Mouse (Mus musculus): ENCODE measurements around the gene Wdr35. TPM values are rescaled to one million over a fixed set of nuclear protein-coding genes. Genes with fewer than 3 reads are reported as not detected.

Wdr35 gene
- polyA plus RNA-seq, 1 experiment from 2014 or later = 25.4 TPM

DNA sequence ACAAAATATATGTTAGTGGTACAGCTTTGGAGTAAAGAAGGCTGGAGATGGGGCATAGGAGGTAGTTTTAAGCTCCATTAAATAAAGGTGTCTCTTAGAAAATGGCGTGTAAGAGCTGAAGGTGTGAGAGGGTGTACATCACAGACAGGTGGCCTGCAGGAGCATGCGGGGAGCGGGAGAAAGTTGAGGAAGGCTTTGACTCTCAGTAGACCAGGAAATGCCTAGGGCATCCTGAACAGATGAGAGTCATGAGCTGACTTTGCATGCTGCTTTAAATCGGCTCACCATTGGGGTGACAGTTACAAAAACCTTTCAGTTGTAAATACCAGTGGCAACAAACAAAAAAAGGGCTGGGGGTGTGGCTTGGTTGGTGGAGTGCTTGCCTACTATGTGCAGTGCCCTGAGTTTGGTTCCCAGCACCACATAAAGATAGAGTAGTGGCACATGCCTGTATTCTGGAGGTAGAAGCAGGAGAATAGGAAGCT lies 32.5 kb upstream of the Wdr35 start:
- Histone ChIP-seq H3K4me2 (ENCODE audit: low read length) (no peak overlapping the region), H3K27me3 (ENCODE audit: control insufficient read depth, insufficient read depth, low read depth, low read length) (no peaks in the 10 kb centered on the region)
- WGBS = 72% methylated on average over 4 of the region's 4 CpGs

DNA sequence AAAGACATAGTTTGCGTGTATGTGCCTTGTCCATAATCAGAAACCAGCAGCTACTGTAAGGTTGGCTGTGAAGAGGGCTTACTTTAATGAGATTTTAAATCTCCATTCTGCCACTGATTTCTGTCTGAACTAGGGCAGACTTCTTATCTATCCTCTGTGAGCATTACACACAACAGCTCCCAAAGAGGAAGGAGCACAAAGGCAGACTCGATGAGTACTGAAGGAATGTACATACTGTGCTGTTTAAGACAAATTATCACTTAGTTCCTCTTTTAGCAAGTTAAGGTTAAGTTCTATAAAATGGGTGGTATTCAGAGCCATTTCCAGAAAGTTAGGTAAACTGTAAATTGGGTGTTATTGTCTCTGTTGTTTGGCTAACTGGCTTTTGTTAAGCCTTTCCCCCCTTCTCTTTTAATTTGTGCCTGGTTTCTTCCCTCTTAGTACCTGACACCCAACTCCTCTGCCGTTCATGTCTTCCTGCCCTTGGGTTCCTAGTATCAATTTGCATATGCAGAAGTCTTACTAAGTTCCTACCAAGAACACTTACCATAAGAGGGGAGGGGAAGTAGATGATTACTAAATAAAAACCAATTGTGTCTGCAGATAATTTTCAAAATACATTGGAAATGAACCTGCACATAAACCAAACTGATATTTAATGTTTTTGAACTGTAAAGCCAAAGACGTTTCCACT lies 31.8 kb upstream of the Wdr35 start:
- no peak overlapping the region for H3K4me2 ChIP-seq (ENCODE audit: low read length)
- no peaks in the 10 kb centered on the region for H3K27me3 ChIP-seq (ENCODE audit: control insufficient read depth, insufficient read depth, low read depth, low read length)

More for the DNA sequence above, 32.5 kb upstream of the Wdr35 start:
- Histone ChIP-seq H3K27ac (ENCODE audit: low read length) (no peak overlapping the region), H3K4me3 (ENCODE audit: low read depth, low read length) (no peak overlapping the region), H3K9me3 (replicated peaks; ENCODE audit: control insufficient read depth, low read length, poor library complexity, severe bottlenecking) (no peaks in the 10 kb centered on the region), H3K9ac (ENCODE audit: low read depth, low read length) (no peak overlapping the region), H3K36me3 (ENCODE audit: control insufficient read depth, insufficient read depth, low read length) (peaks cover 16% of the 10 kb centered on the region), H3K4me1 (ENCODE audit: control insufficient read depth, insufficient read depth, low read length) (no peaks in the 10 kb centered on the region)
- ATAC-seq = no peak

DNA sequence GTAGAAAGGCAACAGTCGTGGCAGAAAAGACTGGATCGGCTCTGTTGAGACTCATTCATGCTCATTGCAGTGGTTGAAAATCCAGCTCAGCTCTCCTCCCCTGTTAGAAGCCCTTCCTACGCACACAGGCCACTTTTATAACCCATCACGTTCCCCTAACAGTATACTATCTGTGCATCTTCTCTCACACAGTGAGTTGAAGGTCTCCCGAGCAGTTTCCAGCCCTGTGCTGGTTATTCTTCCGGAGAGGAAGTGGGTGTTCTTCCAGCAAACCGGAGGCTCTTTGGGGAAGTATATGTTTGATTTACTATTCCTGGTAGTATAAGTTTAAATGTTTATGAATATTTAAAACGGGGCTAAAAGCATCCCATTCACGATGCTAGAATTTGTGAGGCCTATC lies 26.5 kb upstream of the Wdr35 start:
- Histone ChIP-seq H3K36me3 (ENCODE audit: control insufficient read depth, insufficient read depth, low read length) (no peaks in the 10 kb centered on the region), H3K9ac (ENCODE audit: low read depth, low read length) (no peak overlapping the region), H3K4me1 (ENCODE audit: control insufficient read depth, insufficient read depth, low read length) (peaks cover 8% of the 10 kb centered on the region; the same call in 1 of the 2 replicates), H3K9me3 (replicated peaks; ENCODE audit: control insufficient read depth, low read length, poor library complexity, severe bottlenecking) (no peaks in the 10 kb centered on the region), H3K4me3 (ENCODE audit: low read depth, low read length) (no peak overlapping the region), H3K27me3 (ENCODE audit: control insufficient read depth, insufficient read depth, low read depth, low read length) (no peaks in the 10 kb centered on the region; the same call in 1 of the 2 replicates), H3K27ac (ENCODE audit: low read length) (no peak overlapping the region), H3K4me2 (ENCODE audit: low read length) (peak overlapping the region; percentile 92; the same call in 1 of the 2 replicates)
- WGBS = 60% methylated on average over 9 of the region's 9 CpGs
- no peak for ATAC-seq

More for the DNA sequence above, 31.8 kb upstream of the Wdr35 start:
- Histone ChIP-seq H3K36me3 (ENCODE audit: control insufficient read depth, insufficient read depth, low read length) (peaks cover 11% of the 10 kb centered on the region), H3K9ac (ENCODE audit: low read depth, low read length) (no peak overlapping the region), H3K4me1 (ENCODE audit: control insufficient read depth, insufficient read depth, low read length) (no peaks in the 10 kb centered on the region), H3K9me3 (replicated peaks; ENCODE audit: control insufficient read depth, low read length, poor library complexity, severe bottlenecking) (no peaks in the 10 kb centered on the region), H3K4me3 (ENCODE audit: low read depth, low read length) (no peak overlapping the region), H3K27ac (ENCODE audit: low read length) (no peak overlapping the region)
- 74% methylated on average over 4 of the region's 4 CpGs for WGBS
- ATAC-seq = no peak

DNA sequence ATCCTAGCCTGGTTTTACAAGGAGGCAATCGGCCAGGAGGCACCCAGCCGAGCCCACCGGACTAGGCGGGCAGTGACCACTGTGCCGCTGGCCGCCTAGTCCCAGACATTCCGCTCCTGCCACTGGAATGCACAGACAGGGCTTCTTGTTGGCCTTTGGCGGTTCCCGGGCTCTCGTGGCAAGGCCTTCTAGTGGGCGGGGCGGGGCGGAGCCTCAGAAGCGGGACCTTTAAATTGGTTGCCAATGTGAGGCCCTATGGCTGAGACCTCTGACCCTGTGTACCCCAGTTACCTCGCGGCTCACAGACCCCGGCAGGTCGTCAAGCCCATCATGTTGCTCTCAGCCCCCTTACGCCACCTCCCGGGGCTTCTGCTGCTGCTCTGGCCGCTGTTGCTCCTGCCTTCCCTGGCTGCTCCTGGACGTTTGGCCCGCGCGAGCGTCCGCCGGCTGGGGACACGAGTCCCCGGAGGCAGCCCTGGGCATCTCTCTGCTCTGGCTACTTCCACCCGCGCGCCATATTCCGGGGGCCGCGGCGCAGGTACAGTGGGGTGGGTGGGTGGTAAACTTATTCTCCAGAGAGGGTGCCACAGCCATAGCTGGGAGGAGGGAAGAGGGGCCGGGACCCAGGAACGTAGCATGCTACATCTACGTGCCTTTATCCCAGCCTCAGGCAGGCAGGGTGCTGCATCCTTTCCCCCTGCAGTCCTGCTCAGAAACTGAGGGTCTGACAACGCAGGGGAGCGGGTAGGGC lies 25.8 kb upstream of the Wdr35 start, which contains the start of gene Matn3:
Gene Matn3, plus strand, starts transcription at position 216 of the 751 bp plus-strand sequence.
- Histone ChIP-seq H3K27ac (ENCODE audit: low read length) (no peak within 1 kb of the TSS), H3K9ac (ENCODE audit: low read depth, low read length) (peak within 1 kb of the TSS; percentile 66), H3K27me3 (ENCODE audit: control insufficient read depth, insufficient read depth, low read depth, low read length) (no peaks in the 10 kb centered on the region; the same call in 1 of the 2 replicates), H3K9me3 (replicated peaks; ENCODE audit: control insufficient read depth, low read length, poor library complexity, severe bottlenecking) (no peaks in the 10 kb centered on the region), H3K4me1 (ENCODE audit: control insufficient read depth, insufficient read depth, low read length) (peaks cover 8% of the 10 kb centered on the region; the same call in 1 of the 2 replicates), H3K4me3 (ENCODE audit: low read depth, low read length) (peak within 1 kb of the TSS; percentile 47), H3K36me3 (ENCODE audit: control insufficient read depth, insufficient read depth, low read length) (no peaks in the 10 kb centered on the region), H3K4me2 (ENCODE audit: low read length) (peak within 1 kb of the TSS; percentile 92)
- ATAC-seq = peak; percentile 60
- under 1% methylated on average over 42 of the region's 42 CpGs for WGBS

DNA sequence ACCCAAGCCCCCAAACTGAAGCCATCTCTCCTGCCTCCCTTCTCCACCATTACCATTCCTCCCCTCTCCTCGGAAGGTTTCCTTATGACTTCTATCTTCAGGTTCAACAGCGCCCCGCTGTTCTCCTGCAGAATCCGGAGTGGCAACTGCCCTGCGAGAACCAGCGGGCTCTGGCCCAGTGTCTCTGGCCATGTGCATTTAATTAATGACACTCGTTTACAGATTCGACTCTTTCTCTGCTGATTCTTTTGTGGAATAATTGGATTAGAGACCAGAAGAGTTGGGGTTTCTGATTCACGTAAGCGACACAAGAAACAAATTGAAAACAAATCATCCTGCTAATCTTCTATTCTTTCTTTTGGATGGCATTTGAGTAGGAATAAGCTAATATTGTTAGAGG lies 20.6 kb upstream of the Wdr35 start:
- Histone ChIP-seq H3K4me2 (ENCODE audit: low read length) (no peak overlapping the region), H3K27ac (ENCODE audit: low read length) (no peak overlapping the region), H3K9ac (ENCODE audit: low read depth, low read length) (no peak overlapping the region), H3K36me3 (ENCODE audit: control insufficient read depth, insufficient read depth, low read length) (no peaks in the 10 kb centered on the region), H3K4me1 (ENCODE audit: control insufficient read depth, insufficient read depth, low read length) (peaks cover 3% of the 10 kb centered on the region; the same call in 1 of the 2 replicates), H3K4me3 (ENCODE audit: low read depth, low read length) (no peak overlapping the region), H3K9me3 (replicated peaks; ENCODE audit: control insufficient read depth, low read length, poor library complexity, severe bottlenecking) (no peaks in the 10 kb centered on the region), H3K27me3 (ENCODE audit: control insufficient read depth, insufficient read depth, low read depth, low read length) (no peaks in the 10 kb centered on the region; the same call in 1 of the 2 replicates)
- no peak for ATAC-seq
- whole genome bisulfite sequencing = 52% methylated on average over 10 of the region's 10 CpGs

DNA sequence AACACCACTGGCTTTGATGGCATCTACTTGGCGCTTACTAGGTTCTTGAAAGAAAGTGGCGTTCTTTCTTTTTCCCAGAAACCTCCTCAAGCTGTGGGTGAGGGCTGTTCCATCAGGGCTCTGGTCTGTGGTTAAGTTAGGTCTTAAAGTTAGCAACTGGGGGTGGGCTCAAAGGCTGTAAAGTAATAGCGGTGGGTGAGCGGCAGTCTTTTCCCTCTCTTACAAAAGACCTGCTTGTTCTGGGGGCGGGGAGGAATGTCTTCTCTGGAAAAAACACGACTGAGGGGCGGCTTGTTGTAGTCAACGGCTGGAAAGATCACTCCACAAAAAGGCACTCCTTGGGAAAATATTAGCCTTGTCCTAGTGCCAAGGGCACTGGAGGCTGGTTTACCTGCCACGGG lies 19.5 kb upstream of the Wdr35 start:
- H3K27me3 ChIP-seq (ENCODE audit: control insufficient read depth, insufficient read depth, low read depth, low read length) = no peaks in the 10 kb centered on the region; the same call in 1 of the 2 replicates
- H3K4me3 ChIP-seq (ENCODE audit: low read depth, low read length) = no peak overlapping the region
- no peak overlapping the region for H3K4me2 ChIP-seq (ENCODE audit: low read length)
- no peaks in the 10 kb centered on the region for H3K4me1 ChIP-seq (ENCODE audit: control insufficient read depth, insufficient read depth, low read length)
- H3K9me3 ChIP-seq (replicated peaks; ENCODE audit: control insufficient read depth, low read length, poor library complexity, severe bottlenecking) = no peaks in the 10 kb centered on the region
- 54% methylated on average over 9 of the region's 9 CpGs for WGBS
- no peaks in the 10 kb centered on the region for H3K36me3 ChIP-seq (ENCODE audit: control insufficient read depth, insufficient read depth, low read length)
- ATAC-seq = no peak
- H3K9ac ChIP-seq (ENCODE audit: low read depth, low read length) = no peak overlapping the region
- no peak overlapping the region for H3K27ac ChIP-seq (ENCODE audit: low read length)

DNA sequence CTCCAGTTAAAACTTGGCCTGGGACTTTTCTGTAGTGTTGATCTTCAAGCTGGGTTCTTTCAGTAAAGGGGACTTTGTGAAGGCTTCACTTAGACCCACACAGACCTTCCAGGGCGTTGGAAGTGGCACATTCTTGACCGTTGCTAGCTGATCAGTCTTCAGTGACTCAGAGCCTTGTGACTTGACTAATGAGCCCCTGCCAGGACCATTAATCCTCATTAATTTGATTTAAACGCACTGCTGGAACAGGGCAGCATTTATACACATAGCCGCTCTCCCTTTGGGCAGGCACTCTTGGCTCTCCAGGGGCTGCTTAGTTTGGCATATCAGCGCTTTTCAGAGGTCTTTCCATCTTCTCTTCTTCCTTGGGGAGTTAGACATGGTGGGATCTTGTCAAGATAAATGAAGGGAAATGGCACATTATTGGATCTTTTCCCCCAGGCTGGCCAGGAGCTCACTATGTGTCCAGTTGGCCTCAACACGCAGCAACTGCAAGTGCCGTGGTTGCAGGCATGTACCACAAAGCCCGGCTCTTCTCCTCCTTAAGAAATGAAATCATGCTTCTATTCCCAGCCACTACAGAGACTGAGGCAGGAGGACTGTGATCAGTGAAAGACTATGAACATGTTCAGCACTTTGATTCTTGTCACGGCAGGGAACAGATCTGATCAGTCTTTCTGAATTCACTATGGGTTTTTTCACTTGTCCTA lies 11.9 kb upstream of the Wdr35 start:
- WGBS = 52% methylated on average over 9 of the region's 9 CpGs
- ATAC-seq = no peak
- H3K36me3 ChIP-seq (ENCODE audit: control insufficient read depth, insufficient read depth, low read length) = no peaks in the 10 kb centered on the region
- no peak overlapping the region for H3K4me3 ChIP-seq (ENCODE audit: low read depth, low read length)
- no peaks in the 10 kb centered on the region for H3K9me3 ChIP-seq (replicated peaks; ENCODE audit: control insufficient read depth, low read length, poor library complexity, severe bottlenecking)
- no peaks in the 10 kb centered on the region for H3K27me3 ChIP-seq (ENCODE audit: control insufficient read depth, insufficient read depth, low read depth, low read length)
- no peak overlapping the region for H3K9ac ChIP-seq (ENCODE audit: low read depth, low read length)
- H3K4me2 ChIP-seq (ENCODE audit: low read length) = no peak overlapping the region
- no peaks in the 10 kb centered on the region for H3K4me1 ChIP-seq (ENCODE audit: control insufficient read depth, insufficient read depth, low read length)
- no peak overlapping the region for H3K27ac ChIP-seq (ENCODE audit: low read length)

DNA sequence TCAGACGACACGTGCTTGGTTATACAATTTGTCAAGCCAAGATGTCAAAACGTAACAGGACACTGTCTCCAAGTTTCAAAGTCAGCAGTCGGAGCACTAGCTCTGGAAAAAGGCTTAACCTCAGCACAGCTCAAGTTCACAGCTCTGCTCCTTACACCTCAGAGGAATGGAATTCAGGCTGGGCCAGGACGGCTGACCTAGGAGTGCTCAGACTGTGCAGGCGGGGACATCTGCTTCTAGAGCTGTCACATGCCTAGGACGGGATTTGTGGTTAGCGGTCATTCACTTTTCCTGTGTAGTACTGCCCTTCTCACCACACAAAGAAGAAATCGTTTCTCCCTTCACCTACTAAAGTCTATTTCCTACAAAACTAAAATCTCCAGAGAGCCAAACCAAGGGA lies 3.9 kb upstream of the Wdr35 start:
- WGBS = 51% methylated on average over 9 of the region's 9 CpGs
- no peaks in the 10 kb centered on the region for H3K9me3 ChIP-seq (replicated peaks; ENCODE audit: control insufficient read depth, low read length, poor library complexity, severe bottlenecking)
- H3K4me1 ChIP-seq (ENCODE audit: control insufficient read depth, insufficient read depth, low read length) = peaks cover 9% of the 10 kb centered on the region
- no peak overlapping the region for H3K27ac ChIP-seq (ENCODE audit: low read length)
- H3K4me3 ChIP-seq (ENCODE audit: low read depth, low read length) = no peak overlapping the region
- no peak overlapping the region for H3K9ac ChIP-seq (ENCODE audit: low read depth, low read length)
- H3K27me3 ChIP-seq (ENCODE audit: control insufficient read depth, insufficient read depth, low read depth, low read length) = no peaks in the 10 kb centered on the region
- ATAC-seq = no peak
- no peaks in the 10 kb centered on the region for H3K36me3 ChIP-seq (ENCODE audit: control insufficient read depth, insufficient read depth, low read length)
- H3K4me2 ChIP-seq (ENCODE audit: low read length) = no peak overlapping the region
